ENCODE assay signal across 7 mouse cellular contexts in the genomic region with DNA sequence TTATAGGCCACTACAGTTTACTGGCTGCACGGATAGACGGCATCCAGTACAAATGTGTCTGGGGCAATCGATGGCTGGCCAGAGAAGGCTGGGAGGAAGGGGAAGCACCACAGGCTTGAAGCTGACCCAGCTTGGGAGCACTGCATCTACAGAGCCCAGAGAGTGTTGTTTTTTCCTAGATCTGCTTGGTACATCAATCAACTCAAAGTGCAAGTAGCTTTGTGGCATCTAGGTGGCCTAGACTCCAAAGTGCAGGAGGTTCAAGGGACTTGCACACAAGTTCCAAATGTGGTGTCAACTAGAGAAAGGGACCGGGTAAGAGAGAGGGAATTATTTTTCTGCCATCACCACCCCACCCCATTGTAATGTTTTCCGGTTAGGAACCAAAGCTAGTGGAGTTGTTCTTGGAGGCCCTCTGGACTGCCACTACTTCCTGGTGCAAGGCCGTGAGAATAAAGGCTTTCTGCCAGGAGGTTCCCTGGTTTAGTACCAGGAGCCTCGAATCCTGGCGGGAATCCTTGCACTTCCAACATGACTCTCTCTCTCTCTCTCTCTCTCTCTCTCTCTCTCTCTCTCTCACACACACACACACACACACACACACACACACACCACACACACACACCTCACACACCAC. TPM values are rescaled to one million over a fixed set of nuclear protein-coding genes. Genes with fewer than 3 reads are reported as not detected.
DNase-seq lines count a peak whose midpoint lies in the region; ATAC-seq and TF ChIP-seq lines count a peak whose summit lies in the region.

No protein-coding gene starts in this region.

- H3K27ac ChIP-seq in kidney, postnatal 0 days, result no peak overlapping the region
- no peak overlapping the region for H3K27ac ChIP-seq in brown adipose tissue, adult 24 weeks (replicated peaks; ENCODE audit: low read depth, low read length)
- peak overlapping the region; percentile 76 to 78 for H3K27ac ChIP-seq in heart, embryonic 14.5 days (replicated peaks in 1 of 2; ENCODE audit: control insufficient read depth in 1 of 2, insufficient read depth in 1 of 2, low read depth in 2 of 2, low read length in 2 of 2)
- H3K27ac ChIP-seq in midbrain, embryonic 13.5 days, result no peak overlapping the region
- no peak overlapping the region for H3K27ac ChIP-seq in left cerebral cortex, adult 2 months

- TF ChIP-seq CTCF in kidney, postnatal 0 days (IDR thresholded peaks at IDR 0.05; ENCODE audit: low read depth), result no peak
- no peak for TF ChIP-seq CTCF in left cerebral cortex, adult 2 months (IDR thresholded peaks at IDR 0.05)

- no peaks in the 10 kb centered on the region for H3K9me3 ChIP-seq in kidney, postnatal 0 days (replicated peaks; ENCODE audit: low read length)
- H3K9me3 ChIP-seq in heart, embryonic 14.5 days (ENCODE audit: control insufficient read depth, low read length), result no peaks in the 10 kb centered on the region
- no peaks in the 10 kb centered on the region for H3K9me3 ChIP-seq in midbrain, embryonic 13.5 days

- no peak for DNase-seq in kidney, postnatal 0 days (ENCODE audit: low spot score)
- DNase-seq in kidney, adult 9 months, result no peak
- DNase-seq in embryo, embryonic 9.5 days (ENCODE audit: extremely low spot score), result no peak
- DNase-seq in left cerebral cortex, adult 2 months (ENCODE audit: extremely low spot score in 1 of 2, low spot score in 2 of 2), result no peak

- no peaks in the 10 kb centered on the region for H3K36me3 ChIP-seq in kidney, postnatal 0 days (ENCODE audit: insufficient read depth, low read length)
- H3K36me3 ChIP-seq in heart, embryonic 14.5 days (ENCODE audit: control insufficient read depth, insufficient read depth, low read length), result no peaks in the 10 kb centered on the region
- H3K36me3 ChIP-seq in midbrain, embryonic 13.5 days, result no peaks in the 10 kb centered on the region

- intact Hi-C loops in left cerebral cortex, adult 2 months (cut with DNase I), result no loop called here

- ATAC-seq in kidney, postnatal 0 days (replicated peaks; ENCODE audit: low FRiP score, low read depth), result no peak
- no peak for ATAC-seq in heart, embryonic 14.5 days (ENCODE audit: insufficient number of reproducible peaks, insufficient read depth, low FRiP score, low read depth)
- ATAC-seq in midbrain, embryonic 13.5 days, result no peak

- 0 out of 2 replicates have a peak overlapping the region, but pooled peaks have one; percentile 42 for H3K9ac ChIP-seq in kidney, postnatal 0 days (ENCODE audit: low read depth, low read length)
- H3K9ac ChIP-seq in heart, embryonic 14.5 days (ENCODE audit: low read length), result no peak overlapping the region
- H3K9ac ChIP-seq in midbrain, embryonic 13.5 days (replicated peaks), result no peak overlapping the region

- no peak overlapping the region for H3K4me2 ChIP-seq in kidney, postnatal 0 days (ENCODE audit: low read length)
- H3K4me2 ChIP-seq in heart, embryonic 14.5 days (ENCODE audit: low read length), result peak overlapping the region; percentile 78
- H3K4me2 ChIP-seq in midbrain, embryonic 13.5 days (replicated peaks), result 0 out of 2 replicates have a peak overlapping the region, but pooled peaks have one; percentile 64

- H3K4me1 ChIP-seq in kidney, postnatal 0 days (replicated peaks; ENCODE audit: insufficient read depth, low read length), result no peaks in the 10 kb centered on the region
- peaks cover 5% of the 10 kb centered on the region; the same call in 1 of the 2 replicates for H3K4me1 ChIP-seq in brown adipose tissue, adult 24 weeks (ENCODE audit: control insufficient read depth, insufficient read depth, insufficient read length, low read length)
- peaks cover 18 to 24% of the 10 kb centered on the region in 2 experiments for H3K4me1 ChIP-seq in heart, embryonic 14.5 days (ENCODE audit: control insufficient read depth in 2 of 2, insufficient read depth in 2 of 2, low read length in 2 of 2)
- H3K4me1 ChIP-seq in midbrain, embryonic 13.5 days (replicated peaks), result peaks cover 55% of the 10 kb centered on the region

- H3K27me3 ChIP-seq in kidney, postnatal 0 days (ENCODE audit: insufficient read depth, low read length), result no peaks in the 10 kb centered on the region; the same call in 1 of the 2 replicates
- H3K27me3 ChIP-seq in heart, embryonic 14.5 days (ENCODE audit: control insufficient read depth, insufficient read depth, low read length), result peaks cover 42% of the 10 kb centered on the region
- peaks cover 94% of the 10 kb centered on the region for H3K27me3 ChIP-seq in midbrain, embryonic 13.5 days

- 27% methylated on average over 8 of the region's 8 CpGs for WGBS in kidney, postnatal 0 days
- 28% methylated on average over 8 of the region's 8 CpGs for WGBS in heart, embryonic 14.5 days
- 40% methylated on average over 8 of the region's 8 CpGs for WGBS in midbrain, embryonic 13.5 days

- no peak overlapping the region for H3K4me3 ChIP-seq in kidney, postnatal 0 days (replicated peaks; ENCODE audit: low read depth, low read length)
- H3K4me3 ChIP-seq in brown adipose tissue, adult 24 weeks (ENCODE audit: insufficient read depth, low read depth, low read length), result peak overlapping the region; percentile 50; the same call in 1 of the 2 replicates
- peak overlapping the region in 1 of 2 experiments; percentile 30; a peak in 1 of 4 replicates for H3K4me3 ChIP-seq in heart, embryonic 14.5 days (ENCODE audit: control insufficient read depth in 1 of 2, insufficient read depth in 1 of 2, low read depth in 1 of 2, low read length in 2 of 2)
- no peak overlapping the region for H3K4me3 ChIP-seq in midbrain, embryonic 13.5 days (replicated peaks)
- no peak overlapping the region for H3K4me3 ChIP-seq in left cerebral cortex, adult 2 months

RNA-seq across cellular contexts. Expression of gene Bcor, which starts 27.5 kb away (rescaled TPM):
- polyA plus RNA-seq in kidney, postnatal 0 days (2015; fragmentation: Nextera tagmentation; extraction: Ambion mirVana), result 12.2 and 12.8 TPM in 2 replicates
- 6.7 and 7.2 TPM in 2 replicates for polyA plus RNA-seq in brown adipose tissue, adult 24 weeks (2012; ENCODE audit: insufficient read depth, insufficient read length, missing spikeins)
- 17.0 and 17.7 TPM in 2 replicates for polyA plus RNA-seq in heart, embryonic 14.5 days (2014; fragmentation: Nextera tagmentation; extraction: Ambion mirVana)
- 24.1 and 25.4 TPM in 2 replicates for polyA plus RNA-seq in midbrain, embryonic 13.5 days (2015; fragmentation: Nextera tagmentation; extraction: Ambion mirVana)
- total RNA-seq in left cerebral cortex, adult 2 months (2021), result 10 to 100 TPM; 33.4 to 38.0 TPM

Comparison
In these comparisons a context has a peak if more than half of its experiments do, and no peak if none do; other contexts are left out.
1. H3K27ac ChIP-seq: peak in heart, embryonic 14.5 days (2 of 2); none in kidney, postnatal 0 days (single experiment), brown adipose tissue, adult 24 weeks (single experiment), midbrain, embryonic 13.5 days (single experiment) and left cerebral cortex, adult 2 months (single experiment).